Mouse (Mus musculus) left cerebral cortex, postnatal 10 days (tissue): ENCODE data around the gene Ssu72. TPM values are rescaled to one million over a fixed set of nuclear protein-coding genes. Genes with fewer than 3 reads are reported as not detected.
"Not testable (repeated sequence)": the region's sequence is repeated elsewhere in the genome, so short reads cannot be mapped to it uniquely, and the experiment has no call there.

Source experiments
- DNase-seq, 2 experiments: peaks; one replicate each; pipeline ENCODE4 v3.0.0; 2021 to 2022; ENCODE audit warnings: low spot score in 2 of 2, mixed read lengths in 1 of 2; ENCODE audit errors: extremely low spot score in 1 of 2
- intact Hi-C: fragments of 180-260 bp; cut with DNase I; formaldehyde crosslinking; loops from one replicate; pipeline ENCODE4 v1.15.1; 2025
- total RNA-seq, 2 experiments: library from RNA; stranded (reverse); gene quantifications; 2 replicates each; pipeline ENCODE4 v1.2.3; 2021

Ssu72 gene
- 10 to 100 TPM; 82.3 to 85.4 TPM for total RNA-seq

DNA sequence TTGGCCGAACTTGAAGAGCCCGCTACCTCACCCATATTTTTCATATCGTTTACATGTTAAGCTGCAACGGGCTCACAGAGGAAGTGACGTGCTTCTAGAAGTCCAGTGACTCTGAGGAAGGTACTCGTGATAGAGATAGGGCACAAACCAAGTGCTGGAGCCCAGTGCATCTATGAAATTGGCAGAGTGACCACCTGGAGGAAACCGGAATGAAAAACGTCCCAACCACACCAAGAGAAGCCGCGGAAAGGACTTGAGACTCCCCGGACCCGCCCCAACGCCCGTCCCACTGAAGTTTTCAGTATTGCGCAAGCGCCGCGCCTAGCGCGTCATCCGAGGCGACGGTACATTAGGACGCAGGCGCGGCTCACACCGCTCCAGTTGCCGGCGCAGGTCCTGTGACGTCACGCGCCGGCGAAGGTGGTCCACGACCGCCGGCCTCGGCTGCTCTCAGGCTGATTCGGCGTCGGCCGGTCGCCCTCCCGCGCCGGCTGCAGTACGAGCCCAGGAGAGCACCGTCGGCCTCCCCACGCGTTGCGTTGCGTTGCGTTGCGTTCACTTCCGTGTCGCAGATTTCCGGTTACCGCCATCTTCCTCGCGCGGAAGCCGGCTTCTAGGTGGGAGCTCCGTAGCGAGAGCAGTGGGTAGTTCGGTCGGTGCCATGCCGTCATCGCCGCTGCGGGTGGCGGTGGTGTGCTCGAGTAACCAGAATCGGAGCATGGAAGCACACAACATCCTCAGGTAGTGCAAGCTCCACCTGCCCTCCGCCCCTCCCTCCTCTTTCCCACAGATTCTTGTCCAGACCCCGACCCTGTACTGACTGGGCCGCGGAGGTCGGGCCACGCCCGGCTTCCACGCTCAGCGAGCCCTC, at the start of gene Ssu72:
Gene Ssu72, plus strand, starts transcription at position 80 of the 871 bp plus-strand sequence.
- peak; percentile 93 to 95 for DNase-seq
- intact Hi-C loops, result no loop called here

DNA sequence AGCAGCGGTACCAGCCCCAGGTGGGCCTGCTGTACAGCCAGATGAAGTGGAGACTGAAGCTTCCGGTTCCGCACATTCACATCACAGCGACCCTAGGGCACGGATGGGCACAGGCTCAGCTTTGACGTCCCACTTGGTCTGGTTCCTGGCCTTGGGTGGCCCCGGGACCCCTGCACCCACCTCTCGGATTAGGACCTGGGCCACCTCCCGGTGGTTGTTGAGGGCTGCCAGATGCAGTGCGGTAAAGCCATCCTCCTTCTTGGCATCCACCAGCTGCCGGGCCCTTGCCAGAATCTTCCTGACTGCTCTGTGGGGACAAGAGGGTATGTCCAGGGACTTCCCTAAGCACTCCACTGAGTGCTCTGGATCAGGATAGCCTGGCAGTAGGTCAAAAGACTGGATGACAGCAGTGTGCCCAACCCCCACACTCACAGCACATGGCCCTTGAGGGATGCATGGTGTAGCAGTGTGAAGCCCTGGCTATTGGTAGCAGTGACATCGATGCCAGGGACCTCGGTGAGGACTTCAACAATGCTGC, 48.3 kb upstream of the Ssu72 start:
- intact Hi-C loops, result no loop called here
- peak in 1 of 2 experiments; percentile 21 for DNase-seq

DNA sequence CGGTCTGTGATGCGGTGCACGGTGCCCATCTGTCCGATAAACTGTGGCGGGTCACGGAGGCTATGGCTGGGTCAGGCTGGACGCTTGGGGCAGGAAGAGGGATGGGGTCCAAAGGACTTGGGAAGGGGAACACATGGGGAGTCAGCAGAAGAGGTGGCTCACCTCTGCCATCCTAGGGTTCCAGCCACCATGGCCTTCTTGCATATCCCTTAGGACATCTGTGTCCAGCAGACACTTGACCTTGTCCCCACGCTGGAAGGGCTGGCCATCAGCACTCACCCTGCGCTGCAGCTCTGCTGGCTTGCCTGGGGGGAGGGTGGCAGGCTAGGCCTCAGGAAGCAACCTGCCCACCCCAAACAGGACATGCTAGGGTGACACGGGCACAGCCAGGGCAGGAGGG, 45.6 kb upstream of the Ssu72 start:
- intact Hi-C loops, result no loop called here
- DNase-seq, result no peak

DNA sequence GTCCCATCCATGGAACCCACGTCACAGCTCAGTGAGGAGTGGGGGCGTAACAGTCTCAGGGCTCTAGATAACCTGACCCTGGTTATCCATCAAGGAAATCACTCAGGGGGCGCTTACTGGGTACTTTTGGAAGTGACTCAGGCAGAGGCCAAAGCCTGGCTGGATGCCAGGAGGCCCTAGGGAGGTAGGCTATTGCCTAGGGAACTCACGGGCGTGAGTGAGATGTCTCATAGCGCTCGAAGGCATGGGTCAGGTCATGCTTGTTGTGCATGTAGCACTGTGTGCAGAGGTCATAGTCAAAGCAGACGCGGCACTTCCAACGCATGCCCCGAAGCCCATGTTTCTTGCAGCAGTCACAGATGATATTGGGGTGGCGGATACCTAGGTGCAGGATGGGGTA, 44.0 kb upstream of the Ssu72 start:
- intact Hi-C loops, result no loop called here
- no peak for DNase-seq

DNA sequence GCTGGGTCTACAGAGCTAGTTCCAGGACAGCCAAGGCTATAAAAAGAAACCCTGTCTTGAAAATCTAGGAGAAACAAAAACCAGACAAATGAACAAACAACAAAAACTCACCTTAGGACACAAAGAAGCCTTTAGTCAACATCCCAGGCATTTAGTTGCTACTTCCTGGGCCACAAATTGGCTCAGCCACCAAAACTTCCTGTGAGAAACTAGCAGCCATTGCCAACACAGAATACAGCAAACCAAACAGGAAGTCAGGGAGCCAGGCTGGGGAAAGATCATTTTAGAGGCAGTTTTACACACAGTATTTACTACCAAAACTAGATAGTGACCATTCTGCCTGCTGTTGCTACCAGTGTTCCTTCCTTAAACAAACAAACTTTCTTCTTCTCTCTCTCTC, 37.7 kb upstream of the Ssu72 start:
- no peak for DNase-seq
- intact Hi-C loops, result no loop called here

DNA sequence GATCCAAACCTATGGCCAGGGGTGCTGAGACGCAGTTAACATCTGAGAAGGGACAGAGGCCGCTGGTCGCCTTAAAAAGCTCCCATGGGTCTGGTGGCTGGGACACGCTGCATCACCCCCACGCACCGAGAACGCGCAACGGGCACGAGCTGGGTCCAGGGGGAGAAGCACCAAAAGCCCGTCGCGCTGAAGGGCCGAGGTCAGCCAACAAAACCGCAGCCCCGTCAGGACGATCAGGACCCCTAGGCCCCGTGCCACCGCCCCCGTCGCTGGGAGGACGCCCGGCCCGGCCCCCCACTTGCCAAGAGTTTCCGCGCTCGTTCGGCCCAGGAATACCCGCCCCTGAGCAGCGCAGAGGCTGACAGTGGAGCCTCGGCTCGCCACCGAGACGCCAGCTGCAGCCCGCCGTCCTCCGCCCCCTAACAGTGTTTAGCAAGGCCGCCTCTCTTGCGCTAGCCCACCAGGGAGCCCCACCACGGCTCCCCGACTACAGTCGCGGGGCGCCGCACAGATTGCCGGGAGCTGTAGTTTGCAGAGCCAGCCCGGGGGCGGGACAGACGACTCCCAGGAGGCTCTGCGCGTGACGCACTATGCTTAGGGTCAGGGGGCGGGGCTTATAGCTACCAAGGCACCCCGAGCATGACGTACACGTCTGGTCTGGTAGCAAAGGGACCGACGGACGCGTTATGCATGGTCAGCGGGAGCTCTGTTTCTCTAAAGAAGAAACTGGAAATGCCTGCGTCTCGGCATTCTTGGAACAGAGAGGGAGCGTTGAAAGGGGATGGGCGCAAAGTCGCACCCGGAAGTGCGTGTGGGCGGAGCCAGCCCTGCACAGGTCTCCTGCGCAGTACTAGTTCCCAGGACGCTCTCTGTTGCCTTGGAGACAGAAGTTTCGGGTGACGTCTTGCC, 35.7 kb upstream of the Ssu72 start, which contains the start of gene Mib2:
Gene Mib2, minus strand, starts transcription at position 510 of the 909 bp plus-strand sequence.
- intact Hi-C loops, result no loop called here

DNA sequence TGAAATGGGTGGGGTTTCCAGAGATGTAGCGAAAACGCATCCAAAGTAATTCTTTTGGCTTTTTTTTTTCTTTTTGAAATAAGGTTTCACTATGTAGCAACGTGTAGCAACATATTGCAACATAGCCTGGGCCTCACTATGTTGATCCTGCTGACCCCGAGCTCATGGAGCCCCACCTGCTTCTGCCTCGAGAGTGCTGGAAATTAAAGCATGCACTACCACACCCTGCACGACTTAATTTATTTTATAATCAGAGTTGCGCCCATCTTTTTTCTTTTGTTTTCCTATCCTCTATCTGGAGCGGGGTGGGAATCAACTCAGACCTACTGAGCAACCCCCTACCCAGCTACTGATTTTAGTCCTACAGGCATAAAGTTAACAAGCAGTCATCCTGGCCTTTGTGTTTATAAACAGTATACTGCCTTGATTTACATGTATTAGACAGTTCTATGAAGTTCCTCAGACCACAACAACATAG, 35.0 kb upstream of the Ssu72 start:
- no peak for DNase-seq
- intact Hi-C loops, result no loop called here

More for the DNA sequence above, 35.7 kb upstream of the Ssu72 start, which contains the start of gene Mib2:
- DNase-seq, result peak; percentile 95 to 99

DNA sequence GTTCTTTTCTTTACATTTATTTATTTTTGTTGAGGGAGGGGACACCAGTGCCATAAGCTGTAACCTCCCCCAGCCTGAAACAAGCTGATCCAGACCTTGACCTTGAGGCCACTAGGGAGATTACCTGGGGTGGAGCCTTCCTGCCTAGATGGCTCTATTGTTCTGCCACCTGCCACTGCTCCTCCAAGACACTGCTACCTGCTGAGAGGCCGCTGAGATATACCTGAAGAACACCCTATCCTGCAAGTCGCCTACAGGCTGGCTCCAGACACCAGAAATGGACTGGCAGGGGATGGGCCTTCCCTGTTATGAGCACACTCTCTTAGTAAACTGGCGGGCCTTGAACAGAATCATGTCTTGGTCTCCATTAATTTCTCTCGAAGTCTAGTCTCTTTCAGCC, 34.4 kb upstream of the Ssu72 start:
- DNase-seq, intact Hi-C loops: not testable (repeated sequence)

DNA sequence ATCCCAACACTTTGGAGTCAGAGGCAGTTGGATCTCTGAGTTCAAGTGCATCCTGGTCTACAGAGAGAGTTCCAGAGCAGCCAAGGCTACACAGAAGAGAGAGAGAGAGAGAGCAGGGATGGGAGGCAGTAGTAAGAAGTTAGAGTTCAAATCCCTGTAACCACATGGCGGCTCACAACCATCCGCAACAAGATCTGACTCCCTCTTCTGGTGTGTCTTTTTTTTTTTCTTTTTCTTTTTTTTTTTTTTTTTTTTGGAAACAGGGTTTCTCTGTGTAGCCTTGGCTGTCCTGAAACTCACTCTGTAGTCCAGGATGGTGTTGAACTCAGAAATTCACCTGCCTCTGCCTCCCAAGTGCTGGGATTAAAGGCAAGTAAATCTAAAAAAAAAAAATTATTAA, 32.5 kb upstream of the Ssu72 start:
- DNase-seq, result no peak
- intact Hi-C loops, result no loop called here

DNA sequence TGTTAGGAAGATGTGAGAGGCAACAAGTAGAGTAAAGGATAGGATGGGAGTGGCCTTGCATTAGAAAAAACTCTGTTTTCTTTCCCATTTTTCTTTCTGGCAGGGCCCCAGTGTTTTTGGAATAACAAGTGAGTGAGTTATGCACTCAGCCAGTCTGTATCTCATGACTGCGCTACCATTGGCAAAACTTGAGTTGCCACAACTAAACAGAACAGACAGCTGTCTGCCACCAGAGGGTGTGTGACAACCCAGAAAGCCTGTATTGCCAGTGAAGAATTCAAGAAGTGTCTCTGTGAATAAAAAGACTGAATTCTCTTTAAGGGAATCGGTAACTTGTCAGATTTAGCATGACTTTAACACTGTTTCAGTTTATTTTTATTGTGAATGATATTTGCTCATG, 28.6 kb upstream of the Ssu72 start:
- intact Hi-C loops, result no loop called here
- DNase-seq, result peak in 1 of 2 experiments; percentile 41

DNA sequence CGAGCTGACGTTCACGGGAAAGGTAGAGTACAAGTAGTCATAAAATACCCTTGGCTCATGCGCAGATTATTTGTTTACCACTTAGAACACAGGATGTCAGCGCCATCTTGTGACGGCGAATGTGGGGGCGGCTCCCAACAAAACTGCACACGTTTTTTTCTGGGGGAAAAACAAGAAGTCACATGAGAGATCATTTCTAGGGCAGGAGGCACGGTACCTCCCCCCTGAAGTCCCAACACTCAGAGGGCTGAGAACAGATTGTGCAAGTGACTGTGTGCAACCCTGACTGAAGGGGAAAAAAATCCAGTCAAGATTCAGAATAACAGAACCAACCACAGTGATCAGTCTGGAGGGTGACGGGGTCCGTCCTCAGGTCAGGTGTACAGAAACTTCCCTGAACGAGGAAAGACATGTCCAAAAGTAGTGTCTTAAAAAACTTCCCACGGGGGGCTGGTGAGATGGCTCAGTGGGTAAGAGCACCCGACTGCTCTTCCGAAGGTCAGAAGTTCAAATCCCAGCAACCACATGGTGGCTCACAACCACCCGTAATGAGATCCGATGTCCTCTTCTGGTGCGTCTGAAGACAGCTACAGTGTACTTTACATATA, 20.8 kb upstream of the Ssu72 start:
- intact Hi-C loops, DNase-seq: not testable (repeated sequence)

DNA sequence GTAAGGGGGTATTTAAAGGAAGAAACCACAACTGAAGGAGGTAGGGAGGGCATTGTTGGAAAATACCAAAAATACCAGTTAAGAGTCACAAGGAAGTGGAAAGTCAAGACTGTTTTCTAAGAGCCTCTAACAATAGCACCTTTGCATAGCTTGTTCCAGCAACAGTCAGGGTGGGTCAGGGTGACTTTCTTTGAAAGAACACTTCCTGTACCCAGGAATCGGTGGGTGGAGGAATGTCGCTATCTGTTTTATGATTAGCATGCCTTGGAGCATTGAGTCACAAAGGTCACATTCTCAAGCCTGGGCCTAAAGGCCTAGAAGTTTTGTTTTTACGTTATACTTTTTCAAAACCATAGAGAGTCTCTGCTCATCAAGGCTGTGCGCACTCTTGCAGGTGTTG, 16.8 kb upstream of the Ssu72 start:
- intact Hi-C loops, DNase-seq: not testable (repeated sequence)

DNA sequence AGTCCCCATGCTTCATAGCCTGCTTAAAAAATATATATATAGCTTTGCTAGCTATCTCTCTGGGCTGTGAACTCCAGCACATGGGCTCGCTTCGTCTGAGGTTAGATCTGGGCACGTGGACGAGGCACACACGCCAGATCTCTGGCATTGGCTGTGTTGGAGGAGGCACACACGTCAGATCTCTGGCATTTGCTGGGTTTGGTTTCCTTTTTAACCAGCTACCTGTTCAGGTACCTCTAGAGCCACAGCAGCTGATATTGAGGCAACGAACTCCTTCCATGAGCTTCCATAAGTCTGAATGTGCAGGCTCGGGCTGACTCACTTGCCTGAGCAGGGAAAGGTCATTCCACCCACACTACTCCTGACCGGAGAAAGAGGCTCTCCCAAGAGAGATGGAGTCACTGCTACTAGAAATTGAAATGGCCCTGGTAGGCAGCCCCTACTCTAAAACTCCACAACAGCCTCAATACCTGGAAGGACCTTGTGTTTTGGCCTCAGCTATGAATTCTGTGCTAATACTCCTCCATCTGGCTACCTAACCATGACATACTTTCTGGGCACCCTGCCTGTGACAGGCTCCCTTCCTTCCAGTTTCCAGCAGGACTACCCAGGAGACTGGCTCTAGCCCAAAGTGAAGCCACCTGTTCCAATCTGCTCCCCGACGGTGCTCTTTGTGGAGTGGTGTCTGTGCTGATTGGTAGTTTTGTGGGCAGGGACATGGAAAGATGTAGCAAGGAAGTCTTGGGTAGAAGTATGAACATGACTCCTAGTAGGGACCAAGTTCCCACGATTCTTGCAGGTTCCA, 13.8 kb upstream of the Ssu72 start:
- DNase-seq, result peak in 1 of 2 experiments; percentile 43
- intact Hi-C loops, result no loop called here

DNA sequence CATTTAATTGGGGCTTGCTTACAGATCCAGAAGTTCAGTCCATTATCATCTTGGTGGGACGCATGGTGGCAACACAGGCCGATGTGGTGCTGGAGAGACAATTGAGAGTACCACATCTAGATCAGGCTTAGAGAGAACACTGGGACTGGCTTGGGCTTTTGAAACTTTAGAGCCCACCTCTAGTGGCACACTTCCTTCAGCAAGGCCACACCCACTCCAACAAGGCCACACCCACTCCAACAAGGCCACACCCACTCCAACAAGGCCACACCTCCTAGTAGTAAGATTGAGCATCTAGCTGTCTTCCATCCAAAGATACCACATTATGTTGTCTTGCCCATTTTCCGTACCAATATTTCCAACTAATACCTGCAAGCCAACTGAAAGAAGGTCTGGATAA, 12.2 kb upstream of the Ssu72 start:
- no peak for DNase-seq

DNA sequence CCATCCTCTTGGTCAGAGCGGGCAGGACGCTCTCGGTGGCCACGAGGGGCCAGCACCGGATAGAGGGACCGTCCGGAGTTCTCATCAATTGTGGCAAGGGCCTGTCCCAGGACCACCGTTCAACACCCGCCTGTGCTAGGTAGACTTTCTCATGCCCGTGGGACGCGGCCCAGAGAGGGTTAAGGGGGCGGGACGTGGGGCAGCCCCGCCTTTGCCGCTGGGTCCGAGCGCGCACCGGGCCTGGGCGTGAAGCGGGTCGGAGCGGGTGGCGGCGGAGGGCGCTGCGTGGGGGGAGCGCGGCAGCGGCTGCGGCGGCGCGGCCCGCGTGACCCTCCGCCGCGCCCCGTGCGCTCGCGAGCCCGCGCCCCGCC, 10.5 kb upstream of the Ssu72 start, which contains the start of gene Fndc10:
Gene Fndc10, plus strand, starts transcription at position 232 of the 371 bp plus-strand sequence.
- DNase-seq, result peak in 1 of 2 experiments; percentile 89
- intact Hi-C loops, result no loop called here

More for the DNA sequence above, 12.2 kb upstream of the Ssu72 start:
- intact Hi-C loops, result no loop called here

DNA sequence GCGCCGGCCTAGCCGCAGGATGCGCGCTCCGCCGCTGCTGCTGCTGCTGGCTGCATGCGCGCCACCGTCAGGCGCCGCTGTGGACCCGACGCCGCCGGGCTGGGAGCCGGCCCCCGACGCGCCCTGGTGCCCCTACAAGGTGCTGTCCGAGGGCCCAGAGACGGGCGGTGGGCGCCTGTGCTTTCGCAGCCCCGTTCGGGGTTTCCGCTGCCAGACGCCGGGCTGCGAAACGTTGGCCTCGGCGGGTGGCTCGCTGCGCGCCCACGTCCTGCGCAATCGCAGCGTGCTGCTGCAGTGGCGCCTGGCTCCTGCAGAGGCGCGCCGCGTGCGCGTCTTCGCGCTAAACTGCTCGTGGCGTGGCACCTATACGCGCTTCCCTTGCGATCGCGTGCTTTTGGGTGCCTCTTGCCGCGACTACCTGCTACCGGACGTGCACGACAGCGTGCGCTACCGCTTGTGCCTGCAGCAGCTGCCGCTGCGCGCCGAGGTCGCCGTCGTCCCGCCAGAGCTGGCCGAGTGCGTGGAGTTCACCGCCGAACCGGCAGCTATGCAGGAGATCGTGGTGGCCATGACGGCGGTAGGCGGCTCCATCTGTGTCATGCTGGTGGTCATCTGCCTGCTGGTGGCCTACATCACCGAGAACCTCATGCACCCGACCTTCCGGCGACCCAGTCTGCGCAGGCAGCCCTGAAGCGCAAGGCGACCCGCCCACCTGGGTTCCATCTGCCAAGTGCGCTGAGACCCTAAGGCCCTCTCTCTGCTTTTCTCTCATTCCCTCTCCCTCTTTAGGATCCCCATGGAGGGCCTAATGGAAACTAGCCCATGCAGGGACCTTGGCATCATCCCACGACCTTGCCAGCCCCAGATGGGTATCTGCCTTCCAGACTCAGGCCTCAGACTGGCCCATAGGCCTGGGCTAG, 9.9 kb upstream of the Ssu72 start:
- intact Hi-C loops, result no loop called here
- DNase-seq, result peak; percentile 76 to 85

DNA sequence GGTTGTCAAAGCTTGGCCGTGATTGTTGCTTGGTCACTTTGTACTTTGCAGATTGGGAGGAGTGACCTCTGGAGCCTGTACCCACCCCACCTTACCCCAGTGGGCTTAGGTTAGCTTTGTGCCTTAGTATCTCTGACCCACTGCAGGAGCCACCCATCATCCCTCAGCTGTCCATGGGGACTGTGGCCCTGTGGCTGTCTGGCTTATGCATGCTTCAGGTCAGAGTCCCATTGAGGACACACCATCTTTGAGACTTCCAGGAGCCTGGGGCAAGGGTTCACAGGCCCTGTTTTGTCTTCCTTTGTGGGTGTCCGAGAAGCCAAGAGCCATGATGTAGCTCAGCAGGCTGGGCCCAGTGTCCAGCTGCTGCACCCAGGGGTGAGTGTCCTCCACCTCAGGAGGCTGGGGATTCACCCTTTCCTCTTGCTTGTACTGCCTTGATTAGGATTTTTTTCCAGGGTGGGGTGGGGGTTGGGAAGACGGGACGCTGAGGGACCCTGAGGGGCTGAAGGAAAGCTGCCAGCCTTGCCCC, 9.0 kb upstream of the Ssu72 start:
- intact Hi-C loops, result no loop called here
- DNase-seq, result no peak
